Mouse (Mus musculus): Measurements from ENCODE around the gene Acsl1. TPM values are rescaled to one million over a fixed set of nuclear protein-coding genes. Genes with fewer than 3 reads are reported as not detected.
A peak's percentile ranks its signal among the peaks of the same experiment; 100 is the strongest.
"Not testable (repeated sequence)": the region's sequence is repeated elsewhere in the genome, so short reads cannot be mapped to it uniquely, and the experiment has no call there.

The Acsl1 gene
- total RNA-seq, 2 experiments from 2014 or later, result 855 to 861 TPM

DNA sequence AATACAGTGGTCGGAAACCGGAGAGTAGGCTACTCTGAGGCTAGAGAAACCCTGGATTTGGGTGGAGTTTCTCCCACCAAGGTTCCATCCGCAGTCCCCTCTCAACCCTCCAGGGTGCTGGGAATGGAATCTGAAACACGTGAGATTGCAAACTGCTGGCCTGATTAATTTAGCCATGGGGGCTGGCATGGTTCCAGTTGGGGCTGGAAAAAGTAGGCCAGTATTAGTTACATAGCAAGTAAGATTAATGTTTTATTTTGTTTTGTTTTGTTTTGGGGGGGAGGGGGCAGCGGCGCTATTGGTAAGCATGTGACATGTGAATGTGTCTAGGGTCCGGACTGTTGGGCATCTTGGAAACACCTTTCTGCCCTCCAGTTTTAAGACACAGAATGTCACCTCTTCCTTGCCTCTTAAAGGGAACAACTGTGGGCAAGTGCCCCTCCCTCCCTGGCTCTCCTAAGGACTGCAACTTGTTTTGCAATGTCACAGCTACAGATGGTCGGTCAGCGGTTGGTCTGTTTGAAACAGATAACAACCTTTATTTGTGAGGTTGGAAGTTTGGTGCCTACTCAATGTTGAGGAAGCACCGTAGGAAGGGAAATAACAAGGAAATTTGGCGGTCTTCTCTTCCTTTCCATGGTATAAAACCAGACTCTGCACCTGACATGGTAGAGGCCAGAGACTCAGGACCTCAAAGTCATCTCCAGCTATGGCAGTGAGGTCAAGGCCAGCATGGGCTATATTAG is 75.8 kb downstream of the Acsl1 start:
- peak; percentile 53 to 73 for DNase-seq
- intact Hi-C loops (cut with DNase I), result loop anchor here (1.0 to 5.0 kb wide), 2 partner anchors 235 to 359 kb away; no protein-coding TSS in a partner anchor

DNA sequence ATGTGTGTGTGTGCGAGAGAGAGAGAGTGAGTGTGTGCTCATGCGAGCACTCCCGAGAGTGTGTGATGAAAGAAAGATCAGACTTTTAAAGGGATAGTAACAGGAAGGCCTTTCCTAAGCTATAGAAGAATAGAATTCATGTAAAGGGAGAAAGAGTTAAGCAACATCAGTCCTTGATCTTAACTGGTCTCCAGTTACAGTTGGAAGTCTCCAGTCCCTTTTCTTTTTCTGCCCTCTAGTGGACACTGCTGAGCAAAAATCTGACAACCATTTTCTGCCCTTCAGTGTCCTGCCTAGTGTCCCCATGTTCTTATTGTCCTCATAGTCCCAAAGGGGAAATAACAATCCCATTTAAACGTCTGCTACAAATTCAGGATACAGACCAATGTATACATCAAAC is 76.4 kb downstream of the Acsl1 start:
- intact Hi-C loops (cut with DNase I), result loop anchor here (1.0 to 5.0 kb wide), 2 partner anchors 236 to 360 kb away; no protein-coding TSS in a partner anchor
- DNase-seq, result peak; percentile 75 to 81

DNA sequence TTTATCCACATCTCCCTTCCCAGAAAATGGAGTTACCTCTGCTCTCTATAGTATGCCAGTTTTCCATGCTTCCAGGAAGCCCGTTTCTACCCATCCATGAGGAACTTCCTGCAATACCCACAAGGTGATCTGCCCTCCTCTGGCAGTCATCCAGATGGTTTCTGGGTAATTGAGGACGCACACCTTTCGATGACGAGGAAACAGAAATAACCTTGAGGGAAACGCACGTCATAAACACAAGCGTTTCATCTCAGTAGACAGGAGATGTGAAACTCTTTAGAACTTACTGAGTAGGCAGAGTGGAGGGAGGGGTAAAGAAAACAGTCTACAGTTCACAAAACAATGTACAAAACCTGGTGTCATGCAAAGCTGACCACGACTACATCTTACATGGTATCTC is 79.2 kb downstream of the Acsl1 start:
- intact Hi-C loops (cut with DNase I), result loop anchor here (5.0 kb wide), 1 partner anchor 402 kb away; no protein-coding TSS in a partner anchor
- DNase-seq, result no peak

DNA sequence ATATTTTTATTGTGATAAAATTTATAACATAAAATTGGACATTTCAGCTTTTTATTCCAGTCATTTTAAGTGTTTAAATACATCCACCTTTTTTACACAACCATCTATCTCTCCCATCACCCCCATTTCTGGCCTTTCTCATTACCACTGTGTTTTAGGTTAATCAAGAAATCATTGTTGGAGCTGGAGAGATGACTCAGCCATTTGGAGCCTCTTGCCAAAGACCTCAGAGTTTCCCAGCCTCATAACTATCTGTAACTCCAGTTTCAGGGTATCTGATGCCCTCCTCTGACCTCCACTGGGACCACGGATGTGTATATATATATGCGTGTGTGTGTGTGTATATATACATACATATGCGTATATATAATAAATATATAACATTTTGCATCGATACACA is 80.2 kb downstream of the Acsl1 start:
- peak; percentile 25 to 34 for DNase-seq
- intact Hi-C loops (cut with DNase I), result loop anchor here (5.0 kb wide), 1 partner anchor 401 kb away; no protein-coding TSS in a partner anchor

GRCm38 (mm10) chr8:46551615-46552440 is 81.0 kb downstream of the Acsl1 start, which contains the start of gene Cenpu:
Gene Cenpu, plus strand, starts transcription at chr8:46552028.
- intact Hi-C loops (cut with DNase I), result loop anchor here (5.0 kb wide), 1 partner anchor 400 kb away; no protein-coding TSS in a partner anchor
- peak; percentile 100 for DNase-seq

DNA sequence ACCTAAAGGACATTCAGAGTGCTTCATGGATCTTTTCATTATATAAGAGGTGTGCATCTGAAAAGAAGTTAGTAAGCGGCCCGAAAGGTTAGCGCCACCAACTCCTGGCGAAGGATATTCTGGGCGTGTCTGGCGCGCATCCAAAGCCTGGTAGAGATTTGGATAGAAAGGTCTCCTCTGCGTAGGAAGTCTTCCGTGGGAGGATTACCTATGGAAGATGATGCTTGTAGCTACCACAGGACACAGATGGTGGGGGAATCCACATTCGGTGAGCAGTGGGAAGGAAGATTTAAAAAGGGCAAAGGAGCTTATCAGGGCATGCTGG is 81.6 kb downstream of the Acsl1 start:
- DNase-seq, result peak; percentile 19 to 45
- intact Hi-C loops (cut with DNase I), result loop anchor here (5.0 kb wide), 1 partner anchor 400 kb away; no protein-coding TSS in a partner anchor

DNA sequence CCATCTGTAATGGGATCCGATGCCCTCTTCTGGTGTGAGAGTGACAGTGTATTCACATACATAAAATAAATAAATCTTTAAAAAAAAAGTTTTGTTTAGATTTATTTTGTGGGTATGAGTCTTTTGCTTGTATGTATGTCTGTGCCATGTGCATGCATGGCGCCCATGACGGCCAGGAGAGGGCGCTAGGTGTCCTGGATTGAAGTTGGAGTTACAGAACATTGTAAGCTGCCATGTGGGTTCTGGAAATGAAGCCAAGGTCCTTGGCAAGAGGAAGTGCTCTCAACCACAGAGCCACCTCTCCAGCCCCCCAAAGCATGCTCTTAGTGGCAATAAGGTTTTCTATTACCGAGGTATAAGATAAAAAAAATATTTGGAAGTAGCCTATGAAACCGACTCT is 88.6 kb downstream of the Acsl1 start:
- peak; percentile 21 to 54 for DNase-seq
- intact Hi-C loops (cut with DNase I), result no loop called here

GRCm38 (mm10) chr8:46562333-46562732 is 91.5 kb downstream of the Acsl1 start:
- intact Hi-C loops (cut with DNase I), result no loop called here
- DNase-seq, result no peak

DNA sequence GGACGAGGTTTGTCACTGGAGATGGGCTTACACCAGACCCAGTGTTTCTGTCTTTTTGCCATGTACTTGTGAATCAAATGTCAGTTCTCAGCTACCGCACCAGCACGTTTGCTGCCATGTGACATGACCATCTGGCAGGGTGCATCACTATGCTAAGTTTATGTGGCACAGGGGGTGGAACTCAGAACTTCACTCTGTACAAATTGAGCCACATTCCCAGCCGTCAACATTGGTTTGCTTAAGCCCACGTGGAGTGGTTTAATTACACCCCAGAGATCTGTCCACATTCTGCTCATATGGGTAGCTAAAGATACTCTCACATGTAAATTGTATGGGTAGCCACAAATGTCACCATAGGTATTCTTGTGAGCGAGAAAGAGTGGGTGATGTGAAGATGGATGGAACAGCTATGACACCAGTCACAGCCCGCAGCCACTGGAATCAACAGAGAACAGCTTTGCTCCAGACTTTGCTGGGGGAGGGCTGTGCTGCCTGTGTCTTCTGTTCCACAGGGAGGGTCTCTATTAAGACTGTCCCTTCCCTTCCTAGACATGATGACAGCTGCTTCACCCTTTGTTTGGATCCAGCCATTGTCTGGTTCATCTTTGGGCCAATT is 96.2 kb downstream of the Acsl1 start:
- intact Hi-C loops (cut with DNase I), result no loop called here
- DNase-seq, result no peak

GRCm38 (mm10) chr8:46567946-46568345 is 97.1 kb downstream of the Acsl1 start:
- DNase-seq, result no peak
- intact Hi-C loops (cut with DNase I), result no loop called here

GRCm38 (mm10) chr8:46568942-46569341 is 98.1 kb downstream of the Acsl1 start:
- intact Hi-C loops (cut with DNase I), result no loop called here
- DNase-seq, result no peak

DNA sequence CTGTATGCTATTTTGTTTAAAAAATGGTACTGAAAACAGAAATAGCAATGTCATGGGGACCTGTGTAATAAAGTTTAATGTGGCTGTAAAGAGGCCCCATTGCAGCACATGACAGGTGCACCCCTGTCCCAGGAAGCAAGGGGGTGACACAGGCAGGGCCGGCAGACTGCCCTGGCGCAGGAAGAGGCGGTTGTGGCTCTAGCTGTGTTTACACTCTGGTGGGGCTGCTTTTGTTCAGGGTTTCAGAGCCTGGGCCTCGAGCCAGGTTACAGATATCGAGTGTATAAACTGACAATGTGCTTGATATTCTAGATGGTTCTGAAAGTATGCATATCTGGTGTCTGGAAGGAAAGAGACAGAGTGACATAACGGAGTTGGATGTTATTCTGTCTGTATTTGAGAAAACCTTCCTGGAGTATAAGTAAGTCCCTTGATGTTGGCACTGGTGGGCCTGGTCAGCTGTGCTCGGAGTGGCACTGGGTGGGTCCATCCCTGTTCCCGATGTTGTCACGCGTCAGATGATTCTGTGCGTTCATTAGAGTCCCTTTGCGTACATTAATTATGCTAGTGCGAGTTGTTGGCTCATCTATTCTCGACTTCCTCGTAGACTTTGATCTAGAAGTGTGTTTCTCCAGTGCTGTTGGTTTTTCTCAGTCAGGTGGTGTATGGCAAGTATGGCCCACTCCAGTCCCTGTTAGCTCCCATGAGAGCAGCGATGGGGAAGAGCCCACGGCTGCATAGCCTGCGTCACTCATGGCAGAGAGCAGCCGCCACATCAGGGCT is 99.0 kb downstream of the Acsl1 start:
- peak in 1 of 2 experiments; percentile 10 for DNase-seq
- intact Hi-C loops (cut with DNase I), result no loop called here

DNA sequence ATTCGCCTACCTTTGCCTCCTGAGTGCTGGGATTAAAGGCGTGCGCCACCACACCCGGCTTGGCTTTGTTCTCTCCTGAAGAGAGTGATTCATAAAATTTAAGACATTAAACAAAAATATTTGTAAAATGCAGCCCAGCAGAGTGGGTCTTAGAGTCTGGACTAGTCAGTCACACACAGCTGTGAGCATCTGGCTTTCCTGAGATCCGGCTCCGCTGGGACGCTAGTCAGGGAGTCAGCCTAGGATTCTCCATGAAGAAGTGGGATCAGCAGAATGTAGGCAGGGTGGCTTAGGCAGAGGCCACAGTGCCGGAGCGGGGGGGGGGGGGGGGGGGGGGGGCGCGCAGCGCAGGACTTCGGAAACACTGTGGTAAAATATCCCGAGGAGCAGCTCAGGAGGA is 99.8 kb downstream of the Acsl1 start:
- DNase-seq, result peak; percentile 42
- intact Hi-C loops (cut with DNase I), result no loop called here

GRCm38 (mm10) chr8:46573446-46573845 is 102.6 kb downstream of the Acsl1 start:
- no peak for DNase-seq
- intact Hi-C loops (cut with DNase I), result no loop called here

GRCm38 (mm10) chr8:46573964-46574363 is 103.1 kb downstream of the Acsl1 start:
- DNase-seq, result no peak
- intact Hi-C loops (cut with DNase I), result no loop called here

GRCm38 (mm10) chr8:46578794-46579193 is 108.0 kb downstream of the Acsl1 start:
- intact Hi-C loops (cut with DNase I), result no loop called here
- no peak for DNase-seq

GRCm38 (mm10) chr8:46584328-46584727 is 113.5 kb downstream of the Acsl1 start:
- intact Hi-C loops (cut with DNase I), result not testable (repeated sequence)

GRCm38 (mm10) chr8:46585576-46585975 is 114.7 kb downstream of the Acsl1 start:
- intact Hi-C loops (cut with DNase I), result no loop called here
- no peak for DNase-seq

More at GRCm38 (mm10) chr8:46584328-46584727, 113.5 kb downstream of the Acsl1 start:
- DNase-seq, result not testable (repeated sequence)
